Mouse (Mus musculus) heart, embryonic 12.5 days (tissue): ENCODE measurements at regions not wholly inside any gene's neighbourhood (a gene's known extent, or its start where the extent isn't known, plus 50 kb on each side); places are given as distances from the start of the nearest gene placed in this dataset.

Experiments used
- ATAC-seq: fragments of 200-750 bp; cut with Nextera tagmentation; 2 replicates; pipeline ENCODE4 v1.8.0; 2017; ENCODE audit warnings: moderate TSS enrichment, moderate library complexity; ENCODE audit not compliant: insufficient number of reproducible peaks, low FRiP score
- H3K27ac ChIP-seq: fragments of 300-500 bp; sonication (generic); 2 replicates; pipeline ENCODE4 v1.5.1; 2016; ENCODE audit warnings: mild to moderate bottlenecking, moderate library complexity; ENCODE audit not compliant: poor library complexity, severe bottlenecking
- H3K27me3 ChIP-seq: fragments of 300-500 bp; sonication (generic); replicated peaks from 2 replicates; pipeline ENCODE4 v1.6.1; 2016; ENCODE audit warnings: mild to moderate bottlenecking, moderate library complexity
- H3K36me3 ChIP-seq: fragments of 300-500 bp; sonication (generic); 2 replicates; pipeline ENCODE4 v1.6.1; 2016; ENCODE audit warnings: mild to moderate bottlenecking, moderate library complexity
- H3K4me1 ChIP-seq: fragments of 300-500 bp; sonication (generic); replicated peaks from 2 replicates; pipeline ENCODE4 v1.6.1; 2016; ENCODE audit warnings: mild to moderate bottlenecking
- H3K4me2 ChIP-seq: fragments of 300-500 bp; sonication (generic); 2 replicates; pipeline ENCODE4 v1.6.1; 2016; ENCODE audit warnings: mild to moderate bottlenecking, moderate library complexity
- H3K4me3 ChIP-seq: fragments of 300-500 bp; sonication (generic); 2 replicates; pipeline ENCODE4 v1.5.1; 2016; ENCODE audit warnings: mild to moderate bottlenecking
- H3K9ac ChIP-seq: fragments of 300-500 bp; sonication (generic); 2 replicates; pipeline ENCODE4 v1.6.1; 2016; ENCODE audit warnings: mild to moderate bottlenecking, moderate library complexity
- H3K9me3 ChIP-seq: fragments of 300-500 bp; sonication (generic); replicated peaks from 2 replicates; pipeline ENCODE4 v1.6.1; 2016; ENCODE audit warnings: mild to moderate bottlenecking, moderate library complexity
- WGBS: fragments of 180-500 bp; shearing (Covaris S2); methylation state at CpG from one replicate; pipeline ENCODE4 v1.1.7; 2016; 5-methylcytosine and 5-hydroxymethylcytosine counted together

GRCm38 (mm10) chr1:94217407-94217806 is 165.1 kb upstream of the Pdcd1 start:
- Histone ChIP-seq H3K4me1 (0 out of 2 replicates have a peak, but pooled peaks cover 3% of the 10 kb centered on the region), H3K9me3 (no peaks in the 10 kb centered on the region), H3K27me3 (no peaks in the 10 kb centered on the region), H3K9ac (no peak overlapping the region), H3K36me3 (no peaks in the 10 kb centered on the region), H3K4me3 (no peak overlapping the region), H3K4me2 (no peak overlapping the region), H3K27ac (no peak overlapping the region)
- 78% methylated on average over 2 of the region's 2 CpGs for WGBS
- no peak for ATAC-seq

- Histone ChIP-seq H3K27me3 (no peaks in the 10 kb centered on the region), H3K4me1 (no peaks in the 10 kb centered on the region), H3K27ac (no peak overlapping the region), H3K36me3 (no peaks in the 10 kb centered on the region), H3K4me2 (no peak overlapping the region), H3K9me3 (no peaks in the 10 kb centered on the region), H3K4me3 (no peak overlapping the region), H3K9ac (no peak overlapping the region)
- 73% methylated on average over 4 of the region's 4 CpGs for WGBS
- ATAC-seq = no peak
Measured at GRCm38 (mm10) chr1:94208929-94209328, 156.6 kb upstream of the Pdcd1 start.

- H3K36me3 ChIP-seq = no peaks in the 10 kb centered on the region
Measured at GRCm38 (mm10) chr1:94207859-94208258, 155.5 kb upstream of the Pdcd1 start.

GRCm38 (mm10) chr1:94203281-94203680 is 150.9 kb upstream of the Pdcd1 start:
- no peaks in the 10 kb centered on the region for H3K9me3 ChIP-seq
- H3K9ac ChIP-seq = no peak overlapping the region
- H3K27ac ChIP-seq = no peak overlapping the region
- 81% methylated on average over 3 of the region's 3 CpGs for WGBS
- H3K36me3 ChIP-seq = no peaks in the 10 kb centered on the region
- no peaks in the 10 kb centered on the region for H3K4me1 ChIP-seq
- H3K4me2 ChIP-seq = no peak overlapping the region
- no peak overlapping the region for H3K4me3 ChIP-seq
- ATAC-seq = no peak
- H3K27me3 ChIP-seq = no peaks in the 10 kb centered on the region

More at GRCm38 (mm10) chr1:94207859-94208258, 155.5 kb upstream of the Pdcd1 start:
- Histone ChIP-seq H3K27me3 (no peaks in the 10 kb centered on the region), H3K4me3 (no peak overlapping the region), H3K9me3 (no peaks in the 10 kb centered on the region), H3K4me1 (no peaks in the 10 kb centered on the region), H3K27ac (no peak overlapping the region), H3K9ac (no peak overlapping the region), H3K4me2 (no peak overlapping the region)
- 76% methylated on average over 7 of the region's 7 CpGs for WGBS
- ATAC-seq = no peak

GRCm38 (mm10) chr1:94183876-94184275 is 131.5 kb upstream of the Pdcd1 start:
- ATAC-seq = no peak
- Histone ChIP-seq H3K36me3 (no peaks in the 10 kb centered on the region), H3K4me2 (no peak overlapping the region), H3K4me3 (no peak overlapping the region), H3K4me1 (no peaks in the 10 kb centered on the region), H3K27me3 (no peaks in the 10 kb centered on the region), H3K27ac (no peak overlapping the region), H3K9me3 (0 out of 2 replicates have a peak, but pooled peaks cover 5% of the 10 kb centered on the region), H3K9ac (no peak overlapping the region)
- 57% methylated on average over 2 of the region's 2 CpGs for WGBS

GRCm38 (mm10) chr1:94149958-94150357 is 97.6 kb upstream of the Pdcd1 start:
- 80% methylated on average over 4 of the region's 4 CpGs for WGBS
- ATAC-seq = no peak
- no peaks in the 10 kb centered on the region for H3K27me3 ChIP-seq
- no peak overlapping the region for H3K4me3 ChIP-seq
- no peak overlapping the region for H3K4me2 ChIP-seq
- H3K36me3 ChIP-seq = no peaks in the 10 kb centered on the region
- no peak overlapping the region for H3K27ac ChIP-seq
- H3K4me1 ChIP-seq = no peaks in the 10 kb centered on the region
- no peak overlapping the region for H3K9ac ChIP-seq
- H3K9me3 ChIP-seq = no peaks in the 10 kb centered on the region

GRCm38 (mm10) chr1:94147015-94147414 is 94.7 kb upstream of the Pdcd1 start:
- Histone ChIP-seq H3K27ac (no peak overlapping the region), H3K4me3 (no peak overlapping the region), H3K9ac (no peak overlapping the region), H3K9me3 (0 out of 2 replicates have a peak, but pooled peaks cover 2% of the 10 kb centered on the region), H3K27me3 (no peaks in the 10 kb centered on the region), H3K4me1 (no peaks in the 10 kb centered on the region), H3K4me2 (no peak overlapping the region), H3K36me3 (no peaks in the 10 kb centered on the region)
- ATAC-seq = no peak
- 45% methylated on average over 4 of the region's 4 CpGs for WGBS

- H3K27ac ChIP-seq = no peak overlapping the region
- no peak overlapping the region for H3K4me2 ChIP-seq
- H3K36me3 ChIP-seq = no peaks in the 10 kb centered on the region
- ATAC-seq = no peak
- H3K9me3 ChIP-seq = 0 out of 2 replicates have a peak, but pooled peaks cover 2% of the 10 kb centered on the region
- no peaks in the 10 kb centered on the region for H3K27me3 ChIP-seq
- H3K4me1 ChIP-seq = no peaks in the 10 kb centered on the region
- no peak overlapping the region for H3K9ac ChIP-seq
- H3K4me3 ChIP-seq = no peak overlapping the region
- 58% methylated on average over 3 of the region's 3 CpGs for WGBS
Measured at GRCm38 (mm10) chr1:94140518-94140917, 88.2 kb upstream of the Pdcd1 start.

GRCm38 (mm10) chr1:94139445-94140062 is 87.2 kb upstream of the Pdcd1 start:
- Histone ChIP-seq H3K4me1 (no peaks in the 10 kb centered on the region), H3K9ac (no peak overlapping the region), H3K36me3 (no peaks in the 10 kb centered on the region), H3K4me2 (no peak overlapping the region), H3K27me3 (no peaks in the 10 kb centered on the region), H3K9me3 (peaks cover 2% of the 10 kb centered on the region; the same call in 1 of the 2 replicates), H3K4me3 (no peak overlapping the region), H3K27ac (no peak overlapping the region)
- ATAC-seq = no peak
- WGBS = 79% methylated on average over 5 of the region's 5 CpGs

GRCm38 (mm10) chr1:94136731-94137130 is 84.4 kb upstream of the Pdcd1 start:
- 77% methylated on average over 8 of the region's 8 CpGs for whole genome bisulfite sequencing
- H3K9me3 ChIP-seq = no peaks in the 10 kb centered on the region; the same call in 1 of the 2 replicates
- no peak overlapping the region for H3K4me3 ChIP-seq
- no peaks in the 10 kb centered on the region for H3K27me3 ChIP-seq
- no peak overlapping the region for H3K9ac ChIP-seq
- H3K4me2 ChIP-seq = no peak overlapping the region
- no peaks in the 10 kb centered on the region for H3K4me1 ChIP-seq
- no peaks in the 10 kb centered on the region for H3K36me3 ChIP-seq
- ATAC-seq = no peak
- H3K27ac ChIP-seq = no peak overlapping the region
